Mouse (Mus musculus) mouse trophoblast stem cell (cell line): Measurements from ENCODE around the gene Prpf31.
"Not testable (repeated sequence)": the region's sequence is repeated elsewhere in the genome, so short reads cannot be mapped to it uniquely, and the experiment has no call there.

Source experiments
- in situ Hi-C, 2 experiments: fragments of 300-500 bp; cut with MseI, MboI; formaldehyde crosslinking; loops; 2 replicates in 1 of 2; 3 replicates in 1 of 2; pipeline ENCODE4 v1.15.1; 2025

Gene Prpf31

DNA sequence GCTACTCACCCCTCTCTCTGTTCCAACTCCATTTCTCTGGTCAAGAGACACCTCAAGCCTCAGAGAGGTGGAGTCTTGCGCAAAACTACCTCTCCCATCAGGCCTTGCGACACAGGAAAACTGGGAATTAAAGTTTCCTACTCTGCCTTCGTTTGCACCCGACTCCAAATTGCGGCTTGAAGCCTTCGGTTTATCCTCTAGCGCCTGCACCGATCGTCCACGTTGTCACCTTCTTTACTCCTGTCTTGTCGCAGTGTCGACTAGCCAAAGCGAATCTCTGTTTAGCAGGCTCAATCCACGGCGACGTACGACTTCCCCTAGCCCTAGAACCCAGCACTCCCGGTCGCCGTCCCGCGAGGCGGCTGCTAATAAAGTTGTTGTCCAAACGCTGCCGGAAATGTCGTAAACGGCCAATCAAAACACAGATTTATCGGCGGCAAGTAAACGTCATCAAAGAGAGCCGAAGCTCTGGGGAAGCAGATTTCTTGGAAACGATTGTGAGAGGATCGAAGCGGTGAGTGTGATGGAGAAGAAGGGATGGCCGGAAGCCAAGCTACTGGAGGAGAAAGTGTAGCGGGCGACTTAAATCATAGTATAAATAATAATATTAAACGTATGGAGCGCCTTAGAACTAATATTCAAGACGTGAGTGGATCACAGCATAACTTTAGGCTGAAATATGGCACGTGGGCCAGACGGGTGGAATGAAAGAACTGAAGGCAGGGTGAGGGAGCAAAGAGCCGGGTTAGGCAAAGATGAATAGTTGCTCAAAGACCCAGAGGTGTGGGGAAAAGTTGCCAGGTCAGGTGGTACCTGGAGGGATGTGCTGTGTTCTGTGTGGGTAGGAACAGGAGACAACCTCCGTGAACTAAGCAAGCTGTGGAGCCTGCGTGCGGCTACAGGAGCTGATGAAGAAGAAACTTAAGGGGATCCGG is at the start of gene Prpf31, which contains the start of gene Tfpt:
Gene Prpf31 (plus strand): TSS at position 443 of the 935 bp plus-strand sequence.
Gene Tfpt (minus strand): TSS at position 387 of the 935 bp plus-strand sequence.
- in situ Hi-C loops, result no loop called here

DNA sequence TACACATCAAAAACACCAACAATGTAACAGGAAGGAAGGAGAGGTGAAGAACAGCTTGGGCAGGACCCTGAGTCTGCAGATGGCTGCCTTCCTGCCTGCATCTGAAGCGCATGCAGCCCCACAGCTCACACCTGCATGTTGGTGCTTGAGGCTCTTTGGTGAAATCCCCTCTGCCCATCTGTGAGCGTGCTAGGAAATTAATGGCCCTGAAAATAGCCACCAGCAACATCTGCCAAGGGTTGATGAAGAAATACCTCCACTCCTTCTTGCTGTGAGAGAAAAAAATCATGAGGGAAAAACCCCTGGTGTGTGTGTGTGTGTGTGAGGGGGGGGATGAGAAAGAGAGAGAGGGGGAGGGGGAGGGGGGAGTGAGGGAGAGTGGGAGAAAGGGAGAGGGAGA is 49.8 kb upstream of the Prpf31 start:
- in situ Hi-C loops, result no loop called here

DNA sequence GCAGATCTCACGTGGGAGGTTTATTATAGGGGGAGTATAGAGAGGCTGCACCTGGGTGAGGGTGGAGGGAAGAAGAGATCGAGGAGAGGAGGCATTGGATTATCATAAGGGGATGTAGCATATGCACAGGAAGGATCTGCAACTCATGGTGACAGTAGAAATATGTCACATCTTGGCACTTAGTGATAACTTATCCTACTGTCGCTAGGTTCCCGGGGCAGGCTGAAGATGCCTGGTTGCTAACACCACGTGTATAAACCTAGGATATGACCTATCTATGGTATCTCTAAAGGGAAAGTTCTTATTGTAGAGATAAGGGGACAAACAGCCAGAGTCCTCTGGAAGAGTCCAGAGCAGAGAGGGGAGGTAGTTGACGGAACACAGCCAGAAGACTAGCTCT is 44.0 kb upstream of the Prpf31 start:
- in situ Hi-C loops, result no loop called here

DNA sequence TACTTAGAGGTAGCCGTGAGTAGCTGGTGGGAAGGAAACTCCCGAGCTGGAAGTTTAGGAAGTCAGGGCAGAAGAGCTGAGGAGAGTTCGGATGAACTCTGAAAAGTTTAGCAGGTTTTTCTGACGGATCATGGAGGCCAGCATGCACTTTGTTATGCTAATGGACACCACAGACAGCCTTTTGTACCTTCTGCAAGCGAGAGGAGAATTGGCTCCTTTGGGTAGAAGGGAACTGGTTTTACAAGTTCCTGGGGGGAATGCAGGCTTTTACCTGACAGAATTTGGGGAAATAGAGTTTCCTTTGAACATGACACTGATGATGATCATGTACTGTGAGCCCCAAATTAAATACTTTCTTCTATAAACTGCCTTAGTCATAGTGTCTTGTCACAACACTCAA is 43.5 kb upstream of the Prpf31 start:
- in situ Hi-C loops, result no loop called here

DNA sequence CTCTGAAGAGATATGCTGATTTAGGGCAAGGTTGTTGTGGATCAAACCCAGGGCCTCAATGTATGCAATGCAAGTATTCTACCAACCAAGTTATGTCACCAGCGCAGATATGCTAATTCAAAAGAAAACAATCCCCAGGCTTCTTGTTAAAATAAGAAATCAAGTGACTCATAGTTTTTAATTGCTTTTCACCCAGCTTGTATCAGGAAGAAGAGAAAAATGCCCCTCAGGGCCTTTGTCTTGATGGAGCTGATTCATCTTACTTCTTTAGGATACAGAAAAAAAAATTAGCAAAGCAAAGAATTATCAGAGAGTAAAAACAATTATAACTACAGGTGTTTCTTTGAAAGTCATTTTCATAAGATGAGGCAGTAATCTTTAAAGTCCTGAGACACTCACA is 42.5 kb upstream of the Prpf31 start:
- in situ Hi-C loops, result no loop called here

DNA sequence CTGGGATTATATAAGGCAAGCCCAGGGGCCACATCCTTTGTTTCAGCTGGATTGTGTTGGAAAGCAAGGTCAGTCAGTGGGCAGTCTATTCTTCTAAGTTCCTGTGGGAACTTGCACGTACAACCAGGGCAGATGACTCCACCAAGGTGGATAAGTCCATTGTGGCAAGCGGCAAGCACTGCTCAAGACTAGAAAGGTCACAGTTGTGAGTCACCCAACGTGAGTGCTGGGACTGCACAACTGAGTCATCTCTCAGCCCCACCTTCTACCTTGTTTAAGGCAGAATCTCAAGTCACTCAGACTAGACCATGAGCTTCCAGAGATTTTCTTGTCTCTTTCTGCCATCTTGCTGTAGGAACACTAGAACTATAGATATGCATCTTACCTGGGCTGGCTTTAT is 39.2 kb upstream of the Prpf31 start:
- in situ Hi-C loops, result no loop called here

DNA sequence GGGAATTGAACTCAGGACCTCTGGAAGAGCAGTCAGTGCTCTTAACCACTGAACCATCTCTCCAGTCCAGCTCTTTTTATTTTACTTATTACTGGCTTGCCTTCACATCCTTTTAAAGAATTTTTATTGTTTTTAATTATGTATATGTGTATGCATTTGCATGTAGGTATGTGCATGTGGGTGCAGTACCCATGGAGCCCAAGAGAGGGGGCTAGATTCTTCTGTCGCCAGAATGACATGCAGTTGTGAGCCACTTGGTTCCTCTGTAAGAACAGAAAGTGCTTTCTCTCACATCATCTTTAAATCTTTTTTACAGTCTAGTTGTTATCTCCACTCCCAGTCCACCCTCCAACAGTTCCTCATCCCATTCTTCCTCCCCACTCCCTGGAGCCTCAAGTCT is 38.3 kb upstream of the Prpf31 start:
- in situ Hi-C loops, result no loop called here

DNA sequence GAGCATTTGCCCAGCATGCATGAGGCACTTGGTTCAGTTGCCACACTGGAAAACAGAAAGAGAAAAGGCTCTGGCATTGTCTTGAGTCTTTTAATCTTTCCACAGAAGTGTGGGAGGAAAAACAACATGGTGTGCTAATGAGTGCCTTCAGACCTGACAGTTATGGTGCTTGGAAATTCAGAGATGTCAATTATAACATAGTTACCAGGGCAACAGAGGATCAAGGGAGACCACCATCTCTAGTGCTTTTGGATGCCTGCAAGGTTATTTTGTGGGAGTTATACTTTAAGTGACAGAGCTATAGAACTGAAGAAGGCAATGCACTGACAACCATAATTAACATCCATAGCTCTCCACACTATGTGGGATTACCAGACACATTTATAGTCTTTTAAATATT is 35.9 kb upstream of the Prpf31 start:
- in situ Hi-C loops, result no loop called here

DNA sequence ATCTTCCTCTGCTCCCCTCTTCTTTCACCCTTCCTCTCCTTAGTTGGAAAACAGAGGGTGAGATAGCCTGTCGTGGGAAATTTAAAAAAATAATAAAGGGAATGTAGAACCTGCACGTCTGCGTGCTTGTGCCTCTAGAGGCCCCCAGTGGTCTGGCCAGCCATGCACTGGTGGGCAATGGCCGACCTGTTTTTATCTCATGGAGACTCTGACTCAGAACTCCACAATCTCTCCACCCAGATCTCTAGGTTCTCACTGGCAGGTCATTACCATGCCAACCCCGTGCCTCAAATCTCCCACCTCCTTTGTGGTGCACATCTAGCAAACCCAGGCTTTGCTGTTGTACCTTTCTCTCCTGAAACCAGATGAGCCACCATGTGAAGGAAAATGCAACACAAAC is 35.1 kb upstream of the Prpf31 start:
- in situ Hi-C loops, result no loop called here

DNA sequence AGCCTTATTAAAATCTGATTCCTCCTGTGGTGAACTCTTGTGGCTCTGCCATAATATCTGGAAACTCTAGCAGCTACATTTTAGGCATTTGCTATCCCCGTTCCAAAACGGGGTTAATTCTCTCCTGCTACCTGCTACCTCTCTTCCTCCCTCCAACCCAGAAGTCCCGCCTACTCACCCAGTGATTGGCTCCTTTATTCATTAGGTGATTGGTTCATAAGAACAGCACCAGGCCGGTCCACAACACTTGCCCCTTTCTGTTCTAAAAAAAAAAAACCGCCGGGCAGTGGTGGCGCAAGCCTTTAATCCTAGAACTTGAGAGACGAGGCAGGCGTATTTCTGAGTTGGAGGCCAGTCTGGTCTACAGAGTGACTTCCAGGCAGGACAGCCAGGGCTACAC is 34.6 kb upstream of the Prpf31 start:
- in situ Hi-C loops, result no loop called here

DNA sequence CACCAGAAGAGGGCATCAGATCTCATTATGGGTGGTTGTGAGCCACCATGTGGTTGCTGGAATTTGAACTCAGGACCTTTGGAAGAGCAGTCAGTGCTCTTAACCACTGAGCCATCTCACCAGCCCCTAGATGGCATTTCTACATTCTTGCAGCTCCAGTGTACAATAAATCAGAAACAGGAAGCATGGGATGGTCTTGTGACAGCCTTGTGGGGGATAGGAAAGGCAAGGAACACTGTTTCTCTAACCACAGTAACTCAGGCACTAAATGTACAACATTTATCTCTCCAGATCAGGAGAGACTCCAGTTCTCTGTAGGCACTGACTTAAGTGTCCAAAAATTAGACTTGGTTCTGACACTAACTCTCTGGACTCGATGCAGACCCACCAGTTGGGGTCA is 32.0 kb upstream of the Prpf31 start:
- in situ Hi-C loops, result not testable (repeated sequence)

DNA sequence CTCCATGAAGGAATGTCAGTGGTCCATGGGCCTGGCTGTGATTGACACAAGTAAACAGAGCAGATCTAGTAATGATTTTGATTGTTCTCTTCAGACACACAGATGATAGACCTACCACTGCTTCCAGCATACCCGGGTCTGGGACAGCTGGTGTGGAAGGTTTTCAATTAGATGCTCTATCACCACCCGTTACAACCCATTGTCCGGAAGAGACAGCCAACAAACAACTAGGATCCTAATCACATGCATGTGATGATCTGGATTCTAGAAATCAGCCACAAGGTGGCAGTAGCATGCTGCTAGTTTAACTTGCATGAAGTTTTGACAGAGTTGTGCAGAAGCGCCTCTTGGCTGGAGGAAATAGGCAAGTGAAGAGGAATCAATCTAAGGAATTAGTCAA is 28.7 kb upstream of the Prpf31 start:
- in situ Hi-C loops, result no loop called here

DNA sequence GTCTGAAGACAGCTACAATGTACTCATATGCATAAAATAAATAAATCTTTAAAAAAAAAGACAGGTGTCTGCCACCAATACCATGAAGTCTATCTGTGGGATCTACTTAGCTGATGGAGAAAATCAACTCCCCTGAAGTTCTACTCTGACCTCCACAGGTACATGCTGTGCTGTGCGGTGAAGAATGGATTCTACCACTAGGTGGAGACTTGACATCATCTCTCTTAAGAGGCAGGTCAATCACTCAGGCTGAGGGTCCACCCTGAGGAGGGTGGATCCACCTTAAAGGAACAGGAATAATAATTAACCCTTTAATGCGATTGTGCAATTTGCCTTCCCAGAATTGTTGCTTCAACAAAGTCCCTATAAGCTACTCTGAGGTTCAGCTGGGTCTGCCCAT is 23.0 kb upstream of the Prpf31 start:
- in situ Hi-C loops, result no loop called here

DNA sequence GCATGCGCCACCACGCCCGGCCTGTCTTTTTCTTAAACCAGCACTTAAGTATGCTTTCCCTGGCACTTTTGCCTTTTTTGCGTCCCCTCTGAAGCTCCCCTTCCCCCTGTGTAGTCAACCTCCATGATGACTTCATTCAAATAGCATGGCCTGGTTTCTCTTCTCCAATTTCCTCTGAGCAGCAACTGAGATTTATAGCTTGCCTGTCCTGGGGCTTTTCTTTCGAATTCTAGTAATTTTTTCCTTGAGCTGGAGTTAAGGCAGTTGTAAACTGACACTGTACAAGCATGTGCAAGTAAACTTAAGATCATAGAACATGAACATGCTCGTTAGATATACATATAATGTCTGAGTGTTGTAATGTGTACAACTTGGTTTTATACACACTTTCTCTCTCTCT is 22.4 kb upstream of the Prpf31 start:
- in situ Hi-C loops, result no loop called here

DNA sequence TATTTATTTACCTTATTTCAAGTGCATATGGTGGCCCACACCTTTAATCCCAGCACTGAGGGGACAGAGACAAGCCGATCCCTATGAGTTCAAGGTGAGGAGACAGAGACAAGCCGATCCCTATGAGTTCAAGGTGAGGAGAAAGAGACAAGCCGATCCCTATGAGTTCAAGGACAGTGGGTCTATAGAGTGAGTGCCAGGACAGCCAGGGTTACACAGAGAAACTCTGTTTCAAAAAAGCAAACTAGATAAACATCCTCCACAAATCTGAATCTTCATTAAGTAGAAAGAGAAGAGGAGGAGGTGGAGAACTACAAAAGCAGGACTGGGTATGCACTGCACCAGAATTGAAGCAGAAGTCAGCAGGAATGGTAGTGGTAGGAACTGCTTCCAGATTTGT is 21.1 kb upstream of the Prpf31 start:
- in situ Hi-C loops, result no loop called here

DNA sequence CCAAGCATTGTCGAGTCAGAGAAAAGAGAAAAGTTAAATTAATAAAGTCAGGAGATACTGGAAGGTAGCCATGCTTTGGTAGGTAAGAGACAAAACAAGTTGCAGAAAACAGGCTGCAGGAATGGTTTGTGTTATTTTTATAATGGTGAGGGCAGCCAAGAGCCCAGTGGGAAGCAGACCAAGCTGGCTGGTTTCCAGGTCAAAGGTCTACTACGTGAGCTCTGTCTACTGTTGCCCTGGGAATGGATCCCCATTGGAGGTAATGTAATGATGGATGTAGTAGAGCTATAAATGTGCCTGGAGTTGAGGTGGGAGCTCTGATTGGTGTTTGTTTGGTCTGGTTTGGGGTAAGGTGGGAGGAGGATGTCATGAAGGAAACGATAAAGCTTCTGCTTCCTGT is 20.7 kb upstream of the Prpf31 start:
- in situ Hi-C loops, result no loop called here

DNA sequence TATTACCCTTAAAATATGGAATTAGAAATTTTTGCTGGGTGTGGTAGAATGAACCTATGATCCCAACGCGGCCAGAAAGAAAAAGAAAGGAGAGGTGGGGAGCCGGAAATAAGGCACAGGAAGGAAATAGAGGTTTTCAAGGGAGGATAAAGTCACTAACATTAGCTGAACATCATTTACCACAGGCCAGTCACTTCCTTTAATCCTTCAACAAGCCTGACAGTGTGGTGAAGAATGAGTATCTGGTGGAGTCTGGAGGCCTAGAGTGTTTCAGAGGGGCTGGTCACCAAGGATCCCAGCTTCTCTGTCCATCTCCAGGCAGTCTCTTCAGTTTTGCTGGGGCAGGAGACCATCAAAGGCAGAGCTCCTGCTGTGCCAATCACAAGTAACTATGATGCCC is 19.3 kb upstream of the Prpf31 start:
- in situ Hi-C loops, result no loop called here

DNA sequence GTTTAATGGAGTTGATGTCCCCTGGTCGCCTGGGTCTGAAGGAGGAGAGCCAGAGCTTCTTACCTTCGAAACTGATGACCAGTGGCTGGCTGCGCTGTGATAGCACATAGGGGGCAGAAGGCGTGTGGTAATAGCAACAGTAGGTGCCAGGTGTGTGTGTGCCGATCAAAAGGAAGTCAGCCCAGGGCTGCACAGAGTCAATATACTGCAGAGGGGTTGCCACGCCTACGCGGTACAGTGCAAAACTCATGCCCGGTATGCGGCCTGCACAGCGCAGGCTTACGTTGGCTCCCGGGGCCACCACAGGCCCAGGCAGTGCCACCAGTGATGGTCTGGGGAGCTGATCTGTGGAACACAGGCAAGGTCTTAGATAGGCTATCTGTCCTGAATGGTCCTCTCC is 18.8 kb upstream of the Prpf31 start:
- in situ Hi-C loops, result no loop called here

DNA sequence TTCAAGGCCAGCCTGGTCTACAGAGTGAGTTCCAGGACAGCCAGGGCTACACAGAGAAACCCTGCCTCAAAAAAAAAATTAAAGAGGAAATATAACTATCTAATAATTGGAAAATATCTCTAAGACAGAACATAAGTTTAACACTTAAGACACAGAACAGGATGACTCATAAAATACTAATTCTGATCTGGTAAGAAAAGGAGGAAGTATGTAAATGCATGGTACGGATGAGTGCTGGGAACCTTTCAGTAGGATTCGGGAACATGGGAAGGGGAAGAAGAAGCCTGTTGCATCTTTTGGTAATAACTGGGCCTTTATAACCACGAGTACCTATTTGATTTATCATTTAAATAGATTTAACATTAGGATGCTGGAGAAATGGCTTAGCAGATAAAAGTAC is 15.8 kb upstream of the Prpf31 start:
- in situ Hi-C loops, result no loop called here

DNA sequence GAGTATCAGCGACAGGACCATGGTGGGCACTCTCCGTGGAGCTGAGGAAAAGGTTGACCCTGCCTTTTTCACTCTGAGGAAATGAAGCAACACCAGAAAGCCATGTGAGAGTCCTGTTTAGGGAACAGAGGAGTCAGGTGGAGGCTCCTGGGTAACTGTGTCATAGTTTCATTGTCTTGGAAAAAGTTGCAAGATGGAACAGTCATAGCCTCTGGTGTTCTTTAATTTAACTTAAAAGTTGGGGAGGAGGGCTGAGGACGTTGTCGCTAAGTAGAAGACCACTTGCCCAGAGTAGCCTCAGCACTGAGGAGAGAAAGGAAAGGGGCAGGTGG is 13.8 kb upstream of the Prpf31 start, which contains the start of gene Oscar:
Gene Oscar (minus strand): TSS at position 101 of the 332 bp plus-strand sequence.
- in situ Hi-C loops, result no loop called here

DNA sequence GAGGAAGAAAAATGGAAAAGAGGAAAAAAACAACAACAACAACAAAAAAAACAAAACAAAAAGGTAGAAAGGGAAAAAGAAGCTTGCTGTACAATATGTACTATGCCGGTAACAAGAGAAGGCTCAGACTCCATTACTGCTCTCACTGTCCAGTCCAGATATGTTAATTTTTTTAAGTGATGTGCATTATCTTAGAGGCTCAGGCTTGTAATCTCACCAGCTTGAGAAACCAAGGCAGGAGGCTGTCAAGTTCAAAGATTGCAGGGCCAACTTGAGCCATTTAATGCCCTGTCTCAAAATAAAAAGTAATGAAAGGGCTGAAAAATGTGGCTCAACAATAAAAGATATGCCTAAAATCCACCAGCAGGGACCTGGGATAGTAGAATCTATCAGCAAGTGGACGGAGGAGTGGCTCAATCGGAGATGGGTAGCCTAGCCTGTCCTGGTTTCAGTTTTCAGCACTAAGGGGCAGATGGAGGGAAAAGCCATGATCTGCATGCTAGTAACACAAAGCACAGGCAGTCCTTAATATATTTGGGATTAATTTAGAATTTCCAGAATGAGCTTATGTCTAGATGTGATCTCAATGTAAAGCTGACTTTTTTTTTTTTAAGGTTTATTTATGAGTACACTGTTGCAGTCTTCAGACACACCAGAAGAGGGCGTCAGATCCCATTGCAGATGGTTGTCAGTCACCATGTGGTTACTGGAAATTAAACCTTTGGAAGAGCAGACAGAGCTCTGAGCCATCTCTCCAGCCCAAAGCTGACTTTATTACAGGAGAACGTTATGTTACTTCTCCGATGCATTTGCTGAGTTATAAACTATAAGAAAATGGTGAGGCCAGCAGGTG is 13.2 kb upstream of the Prpf31 start:
- in situ Hi-C loops, result no loop called here

DNA sequence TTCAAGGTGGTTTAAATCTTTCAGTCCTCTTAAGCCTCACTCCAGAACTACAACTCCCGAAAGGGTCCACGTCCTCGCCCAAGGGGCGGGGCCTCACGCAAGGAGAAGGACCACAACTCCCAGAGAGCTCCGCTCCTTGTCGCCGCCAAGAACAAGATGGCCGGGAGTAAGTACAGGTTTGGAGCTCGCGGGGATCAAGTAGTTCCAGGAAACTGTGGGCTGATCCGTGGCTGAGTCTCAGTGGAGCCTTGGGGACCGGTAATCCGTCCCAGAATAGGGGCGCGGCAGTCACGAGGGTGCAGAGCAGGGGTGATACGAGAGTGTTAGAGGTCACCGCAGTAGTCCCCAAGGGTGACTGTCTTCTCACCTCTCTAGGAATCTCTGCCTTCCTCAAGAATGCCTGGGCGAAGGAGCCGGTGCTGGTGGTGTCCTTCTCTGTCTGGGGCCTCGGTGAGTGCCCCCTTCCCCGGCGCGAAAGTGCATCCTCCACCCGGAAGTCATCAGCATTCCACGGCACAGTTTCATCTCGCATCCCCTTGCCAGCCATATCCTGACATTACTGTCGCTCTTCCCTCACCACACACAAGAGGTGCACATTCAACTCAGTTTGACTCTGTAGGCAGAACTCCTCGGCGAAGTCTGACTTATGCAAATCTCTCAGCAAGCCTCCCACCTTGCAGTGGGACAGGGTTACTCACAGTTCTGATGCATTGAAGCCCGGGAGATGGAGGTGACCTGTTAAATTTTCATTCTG is 12.4 kb upstream of the Prpf31 start, which contains the start of gene Ndufa3:
Gene Ndufa3 (plus strand): TSS at position 132 of the 754 bp plus-strand sequence.
- in situ Hi-C loops, result no loop called here
